Mouse (Mus musculus): ENCODE measurements around the gene Nmd3. TPM values are rescaled to one million over a fixed set of nuclear protein-coding genes. Genes with fewer than 3 reads are reported as not detected.

The Nmd3 gene
- 160 and 167 TPM in 2 replicates for polyA plus RNA-seq (2015; fragmentation: Nextera tagmentation; extraction: Ambion mirVana)

DNA sequence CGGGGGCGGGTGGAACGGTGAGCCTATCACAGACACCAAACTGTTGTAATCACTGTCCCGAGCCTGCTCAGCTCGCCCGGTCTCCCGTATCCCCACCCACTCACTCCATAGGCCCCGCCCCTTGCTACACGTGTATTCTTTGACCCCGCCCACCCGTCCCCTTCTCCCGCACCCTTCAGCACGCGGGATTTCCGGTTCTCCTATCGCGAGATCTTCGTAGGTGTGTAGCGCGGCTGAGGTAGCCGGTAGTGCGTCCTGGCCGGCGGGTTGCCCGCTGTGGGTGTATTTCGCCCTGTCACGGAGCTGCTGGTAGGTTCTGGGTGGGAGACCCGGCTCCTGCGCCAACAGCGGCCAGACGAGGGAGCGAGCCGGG, at the start of gene Nmd3:
Nmd3 (plus strand) TSS at position 172 of the 373 bp plus-strand sequence.
- peak; percentile 96 for DNase-seq (ENCODE audit: low spot score)

DNA sequence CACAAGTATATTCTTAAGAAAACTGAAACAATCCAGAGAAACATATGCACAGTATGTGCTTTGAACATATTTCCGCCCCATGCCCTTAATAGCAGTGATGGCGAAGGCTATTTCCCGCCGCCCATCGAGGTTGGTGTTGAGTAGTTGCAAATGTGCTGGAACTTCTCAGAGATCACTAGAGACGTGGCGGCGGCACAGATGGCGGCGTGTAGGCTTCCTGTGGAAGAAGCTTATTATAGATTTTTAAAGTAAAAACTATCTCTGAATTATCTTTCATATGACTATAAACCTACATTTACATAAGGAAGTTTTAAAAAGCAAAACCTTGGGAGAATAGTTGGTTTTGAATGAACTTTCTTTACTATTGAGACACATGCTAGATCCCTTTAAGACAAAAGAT, 48.4 kb upstream of the Nmd3 start:
- DNase-seq (ENCODE audit: low spot score), result no peak

DNA sequence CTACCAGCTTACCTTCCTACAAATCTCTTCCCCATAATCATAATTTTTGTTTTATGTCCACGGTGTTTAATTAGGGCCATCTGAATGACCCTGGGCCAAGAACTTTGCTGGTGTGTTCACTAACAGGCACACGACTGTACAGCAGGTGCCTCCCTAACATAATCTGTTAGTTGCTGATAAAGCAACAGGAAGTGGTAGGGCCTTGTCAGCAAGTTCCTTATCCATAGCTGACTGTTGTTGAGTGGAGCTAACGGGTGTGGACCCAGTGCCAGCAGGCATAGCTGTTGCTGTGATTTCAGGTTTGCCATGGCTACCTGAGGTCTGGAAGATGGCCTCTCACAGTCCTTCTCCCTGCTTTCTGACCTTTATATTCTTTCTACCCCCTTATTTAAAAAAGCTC, 47.6 kb upstream of the Nmd3 start:
- DNase-seq (ENCODE audit: low spot score), result peak; percentile 21

DNA sequence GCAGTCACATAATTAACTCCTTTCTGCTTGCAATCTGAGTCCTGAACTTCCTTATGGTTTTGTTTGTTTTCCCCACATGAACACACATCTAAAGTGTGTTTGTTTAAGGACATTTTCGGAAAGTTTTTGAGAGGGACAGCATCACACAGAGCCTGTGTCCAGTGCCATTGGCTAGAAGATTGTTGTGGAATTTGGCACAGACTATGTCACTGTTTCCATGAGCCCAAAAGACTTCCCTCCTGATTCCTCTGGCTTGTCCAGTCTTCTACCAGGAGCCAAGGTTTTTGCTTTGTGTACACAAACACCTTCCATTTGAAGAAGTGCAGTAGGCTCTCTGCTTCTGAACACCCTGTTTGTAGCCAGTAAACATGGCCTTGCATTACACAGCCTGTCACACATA, 32.0 kb upstream of the Nmd3 start:
- no peak for DNase-seq (ENCODE audit: low spot score)

DNA sequence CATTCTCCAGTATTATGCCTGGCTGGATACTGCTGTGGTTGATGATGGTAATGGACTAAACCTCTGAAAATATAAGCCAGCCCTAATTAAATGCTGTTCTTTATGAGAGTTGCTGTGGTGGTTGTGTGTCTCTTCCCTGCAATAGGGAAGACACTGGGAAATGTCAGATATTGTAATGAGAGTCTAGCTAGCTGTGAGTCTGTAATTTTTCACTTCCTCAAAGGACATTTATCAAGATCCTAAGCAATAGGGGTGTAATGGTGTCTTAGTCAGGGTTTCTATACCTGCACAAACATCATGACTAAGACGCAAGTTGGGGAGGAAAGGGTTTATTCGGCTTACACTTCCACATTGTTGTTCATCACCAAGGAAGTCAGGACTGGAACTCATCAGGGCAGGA, 30.8 kb upstream of the Nmd3 start:
- DNase-seq (ENCODE audit: low spot score), result no peak

DNA sequence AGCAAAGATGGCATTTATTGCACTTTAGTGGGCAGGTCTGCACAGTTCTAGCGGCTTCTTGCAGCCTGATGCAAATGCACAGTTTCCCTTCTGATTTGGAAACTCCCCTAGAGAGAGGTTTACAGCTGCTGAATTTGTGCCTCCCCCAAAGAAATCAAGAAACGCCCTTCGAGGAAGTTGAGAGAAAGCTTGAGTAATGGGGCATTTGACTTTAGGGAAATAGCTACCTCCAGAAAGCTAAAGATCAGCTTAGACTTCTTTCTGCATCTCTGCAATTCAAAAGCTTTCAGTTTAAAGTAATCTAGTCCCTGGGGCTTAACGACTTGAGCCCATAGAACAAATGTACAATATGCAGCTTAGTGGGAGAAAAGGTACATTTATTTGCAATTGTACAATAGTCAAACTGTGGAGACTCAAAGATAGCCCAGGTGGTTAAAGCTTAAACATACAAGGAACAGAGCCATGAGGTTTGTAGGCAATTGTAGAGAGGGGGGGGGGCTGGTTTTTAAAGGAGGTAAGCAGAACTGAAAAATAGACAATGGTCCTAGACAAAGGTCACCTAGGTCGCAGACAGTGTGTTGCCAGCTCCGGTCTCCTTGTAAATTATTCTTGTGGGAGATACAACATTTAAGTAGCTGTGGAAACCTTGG, 21.8 kb upstream of the Nmd3 start:
- no peak for DNase-seq (ENCODE audit: low spot score)

DNA sequence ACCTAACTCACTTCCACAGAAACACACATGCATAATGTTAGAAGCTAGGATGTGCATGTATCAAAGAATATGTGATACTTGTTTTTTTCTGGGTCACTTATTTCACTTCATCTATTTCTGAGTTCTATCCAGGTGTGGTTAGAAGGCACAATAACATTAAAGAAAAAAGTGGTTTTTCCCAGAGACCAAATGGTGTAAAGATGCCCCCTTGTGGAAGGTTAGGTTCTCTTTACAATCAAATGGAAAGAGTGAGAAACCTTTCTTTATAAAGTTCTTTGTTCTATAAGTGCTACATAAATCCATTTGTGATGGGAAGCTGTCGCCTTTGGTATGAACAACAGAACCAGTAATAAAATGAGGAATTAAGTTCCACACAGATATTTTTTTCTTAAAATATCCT, 19.9 kb upstream of the Nmd3 start:
- peak; percentile 32 for DNase-seq (ENCODE audit: low spot score)

DNA sequence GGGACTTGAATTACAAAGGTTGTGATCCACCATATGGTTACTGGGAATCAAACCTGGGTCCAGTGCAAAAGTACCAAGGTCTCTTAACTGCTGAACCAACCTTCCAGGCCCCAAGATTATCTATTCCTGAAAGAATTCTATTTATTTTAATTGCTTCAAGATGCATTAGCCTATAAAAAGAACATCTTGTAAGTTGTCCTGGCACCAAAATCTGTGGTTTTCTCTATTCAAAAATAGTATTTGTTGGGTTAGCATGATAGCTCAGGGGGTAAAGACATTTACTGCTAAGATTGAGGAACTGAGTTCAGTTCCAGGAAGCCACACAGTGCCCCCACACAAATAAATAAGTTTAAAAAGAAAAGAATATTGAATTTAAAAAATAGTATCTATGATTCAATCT, 19.4 kb upstream of the Nmd3 start:
- DNase-seq (ENCODE audit: low spot score), result no peak

DNA sequence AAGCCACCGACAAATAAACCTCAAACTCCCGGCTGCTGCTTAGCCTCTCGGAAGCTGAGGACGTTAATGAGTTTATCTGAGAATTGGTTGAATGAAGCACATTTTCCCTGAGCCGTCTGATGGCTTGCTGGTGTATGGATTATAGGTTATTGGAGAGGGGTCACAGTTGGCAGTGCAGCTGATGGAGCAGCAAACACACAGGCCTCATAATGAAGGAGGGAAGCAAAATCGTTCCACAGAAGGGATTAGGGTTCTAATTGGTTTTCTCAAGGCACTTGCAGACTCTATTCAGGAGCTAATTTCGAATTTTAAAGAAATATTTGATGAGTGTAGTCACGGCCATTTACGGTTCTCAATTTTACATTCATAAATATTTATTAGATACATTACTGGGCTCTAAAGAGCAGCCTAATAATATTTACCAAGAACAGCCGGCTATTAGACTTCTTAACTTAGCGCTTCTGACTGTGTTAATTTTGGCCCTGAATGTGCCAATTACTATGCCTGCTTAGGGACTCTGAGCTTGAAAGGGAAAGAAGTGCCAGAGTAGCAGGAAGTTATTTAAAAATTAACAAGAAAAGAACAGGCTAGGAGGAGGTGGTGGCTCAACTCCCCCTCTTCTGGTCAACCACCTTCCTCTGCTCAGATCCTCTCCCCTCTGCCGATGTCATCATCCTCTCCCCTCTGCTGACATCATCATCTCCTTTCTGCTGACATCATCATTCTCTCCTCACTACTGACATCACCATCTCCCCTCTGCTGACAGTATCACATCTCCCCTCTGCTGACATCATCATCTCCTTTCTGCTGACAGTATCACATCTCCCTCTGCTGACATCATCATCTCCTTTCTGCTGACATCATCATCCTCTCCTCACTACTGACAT, 12.5 kb upstream of the Nmd3 start:
- DNase-seq (ENCODE audit: low spot score), result no peak

DNA sequence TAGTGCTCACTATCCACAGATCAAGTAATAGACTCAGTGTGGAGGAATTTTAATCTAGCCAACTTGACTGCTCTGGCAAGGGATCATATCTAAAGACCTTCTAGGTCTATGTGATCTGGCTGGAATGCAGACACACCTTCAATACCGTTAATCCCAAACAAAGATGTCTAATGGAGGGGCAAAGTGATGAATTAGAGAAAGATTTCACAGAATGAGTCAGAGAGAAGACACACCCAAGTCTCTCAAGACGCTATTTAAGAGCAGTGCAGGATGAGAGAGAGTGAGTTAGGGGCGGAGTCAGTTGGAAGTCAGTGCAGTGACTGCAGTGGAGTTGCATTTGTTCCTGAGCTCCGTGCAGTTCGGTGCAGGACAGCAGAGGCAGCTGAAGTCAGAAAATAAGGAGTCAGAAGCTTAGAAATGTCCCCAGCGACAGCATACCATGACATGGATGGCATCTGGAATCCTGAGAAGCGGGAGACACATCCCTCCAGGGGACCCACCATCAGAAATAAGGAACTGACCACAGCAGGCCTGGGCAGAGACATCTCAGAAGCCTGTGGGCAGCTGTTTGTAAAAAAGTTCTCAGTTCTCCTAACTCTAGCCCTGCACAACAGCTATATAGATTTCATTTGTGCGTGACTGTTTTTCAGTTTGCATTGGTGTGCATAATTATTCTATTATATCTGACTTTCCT, 9.7 kb upstream of the Nmd3 start:
- no peak for DNase-seq (ENCODE audit: low spot score)

DNA sequence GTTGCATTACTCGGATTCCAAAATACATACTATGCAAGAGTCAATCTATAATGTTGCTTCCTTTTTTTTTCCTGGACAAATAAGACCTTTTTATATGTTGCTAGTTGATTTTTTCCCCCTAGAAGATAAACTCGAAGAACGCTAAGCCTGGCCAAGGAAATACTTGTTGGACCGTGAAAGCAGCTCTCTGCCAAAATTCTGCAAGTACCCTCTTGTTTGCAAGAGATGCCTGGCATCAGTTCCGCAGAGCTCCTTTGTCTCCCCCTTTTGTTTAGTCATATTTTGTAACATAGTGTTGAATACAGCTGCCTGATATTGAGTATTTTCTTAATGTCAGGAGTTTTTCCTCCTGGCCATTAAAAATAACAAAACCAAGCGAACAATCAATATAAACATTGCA, 4.3 kb upstream of the Nmd3 start:
- DNase-seq (ENCODE audit: low spot score), result no peak

DNA sequence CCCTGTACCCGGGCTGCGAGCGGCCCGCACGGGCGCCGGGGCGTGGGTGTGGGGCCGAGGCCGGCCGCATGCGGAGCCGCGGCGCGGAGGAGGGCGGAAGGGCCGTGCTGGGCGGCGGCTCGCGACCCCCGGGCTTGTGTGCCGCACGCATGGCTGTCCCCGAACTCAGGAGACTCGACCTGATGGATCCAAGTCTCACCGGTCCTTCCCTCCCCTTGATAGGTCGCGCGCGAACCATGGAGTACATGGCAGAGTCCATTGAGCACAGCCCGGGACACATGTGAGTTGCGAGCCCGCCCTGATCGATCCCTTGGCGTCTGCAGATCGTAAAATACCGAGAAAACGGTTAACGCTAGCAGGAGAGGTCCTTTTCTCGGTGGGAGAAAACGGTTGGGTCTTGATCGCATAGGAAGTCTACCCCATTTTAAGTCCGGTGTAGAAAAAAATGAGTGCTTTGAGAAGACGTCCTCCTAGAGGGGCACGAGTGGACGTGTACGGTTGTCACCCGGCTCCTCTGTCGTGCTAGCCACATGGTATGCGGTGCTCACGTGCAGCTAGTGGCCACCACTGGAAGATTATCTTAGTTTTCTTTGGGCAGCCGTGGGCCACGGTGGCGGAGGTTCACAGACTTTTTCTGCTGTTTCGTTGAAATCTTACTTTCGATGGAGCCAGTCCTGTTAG, 542 bp downstream of the Nmd3 start:
- DNase-seq (ENCODE audit: low spot score), result no peak

DNA sequence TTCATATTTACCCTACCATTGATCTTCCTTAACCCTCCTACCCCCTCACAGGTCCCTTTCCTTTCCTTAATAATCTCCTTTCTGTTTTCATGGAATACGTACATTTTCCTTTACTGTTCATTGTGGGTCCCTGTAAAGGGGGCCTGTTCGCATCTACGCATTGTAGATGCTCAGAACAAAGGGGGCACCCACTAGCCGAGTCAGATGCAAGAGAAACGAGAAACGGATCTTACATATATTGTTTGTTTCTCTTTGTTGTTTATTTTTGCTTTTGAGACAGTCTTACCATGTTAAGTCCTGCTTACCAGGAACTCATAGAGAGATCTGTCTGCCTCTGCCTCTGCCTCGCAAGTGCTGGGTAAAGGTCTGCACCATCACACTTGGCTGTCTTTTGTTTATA, 1.4 kb downstream of the Nmd3 start:
- no peak for DNase-seq (ENCODE audit: low spot score)

DNA sequence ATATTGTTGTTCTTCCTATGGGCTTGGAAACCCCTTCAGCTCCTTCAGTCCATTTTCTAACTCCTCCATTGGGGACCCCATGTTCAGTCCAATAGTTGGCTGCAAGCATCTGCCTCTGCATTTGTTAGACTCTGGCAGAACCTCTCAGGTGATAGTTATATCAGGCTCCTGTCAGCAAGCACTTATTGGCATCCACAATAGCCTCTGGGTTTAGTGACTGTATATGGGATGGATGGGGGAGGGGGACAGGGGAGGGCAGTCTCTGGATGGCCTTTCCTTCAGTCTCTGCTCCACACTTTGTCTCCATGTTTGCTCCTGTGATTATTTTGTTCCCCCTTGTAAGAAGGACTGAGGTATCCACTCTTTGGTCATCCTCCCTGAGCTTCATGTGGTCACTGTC, 9.1 kb downstream of the Nmd3 start:
- no peak for DNase-seq (ENCODE audit: low spot score)

DNA sequence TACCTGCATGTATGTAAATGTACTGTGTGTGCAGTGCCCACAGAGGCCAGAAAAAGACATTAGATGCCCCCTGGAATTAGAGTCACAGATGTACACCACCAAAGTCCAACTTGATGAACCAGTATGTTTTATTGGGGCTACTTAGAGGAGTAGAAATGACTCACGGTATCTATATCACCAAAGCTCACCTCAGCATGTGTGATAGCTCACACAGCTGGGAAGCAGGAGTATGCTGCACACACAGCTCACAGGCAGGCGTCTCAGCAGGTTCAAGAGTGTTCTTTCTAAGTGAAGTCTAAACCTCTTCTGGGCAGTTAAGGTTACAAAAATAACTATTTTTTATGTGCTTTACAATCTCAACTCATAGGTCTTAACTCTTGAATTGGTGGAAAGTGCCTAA, 12.2 kb downstream of the Nmd3 start:
- DNase-seq (ENCODE audit: low spot score), result no peak

DNA sequence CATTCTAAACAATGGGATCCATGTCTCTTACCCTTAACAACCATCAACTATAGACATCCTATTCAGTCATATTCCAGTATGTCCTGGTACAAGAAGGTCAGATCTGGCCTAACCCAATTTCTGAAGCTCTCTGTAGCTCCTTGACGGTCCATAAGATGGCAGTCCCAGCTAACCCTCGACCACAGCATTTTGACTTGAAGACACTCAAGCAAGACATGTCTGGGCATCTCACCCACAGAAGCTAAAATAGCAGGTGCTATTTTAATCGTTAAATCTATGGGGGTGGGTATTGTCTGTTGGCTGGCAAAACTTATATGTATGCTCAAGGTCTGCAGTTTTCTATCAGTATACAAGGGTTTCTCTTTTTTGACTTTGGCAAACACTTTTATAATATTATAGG, 33.4 kb downstream of the Nmd3 start:
- no peak for DNase-seq (ENCODE audit: low spot score)

DNA sequence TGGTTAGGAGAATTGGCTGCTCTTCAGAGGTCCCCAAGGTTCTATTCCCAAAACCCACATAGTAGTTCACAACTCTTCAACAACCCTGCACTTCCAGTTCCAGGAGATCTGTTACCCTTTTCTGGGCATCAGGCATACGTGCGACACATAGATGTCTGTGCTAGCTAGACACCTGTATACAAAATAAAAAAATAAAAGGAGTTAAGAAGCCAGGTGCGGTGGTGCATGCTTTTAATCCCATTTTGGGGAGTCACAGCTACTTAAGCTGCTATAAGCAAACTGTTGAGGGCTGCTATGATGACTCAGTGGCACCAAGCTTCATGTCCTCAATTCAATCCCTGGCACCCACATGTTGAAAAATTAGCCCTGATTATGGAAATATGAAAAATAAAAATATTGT, 34.2 kb downstream of the Nmd3 start:
- no peak for DNase-seq (ENCODE audit: low spot score)

DNA sequence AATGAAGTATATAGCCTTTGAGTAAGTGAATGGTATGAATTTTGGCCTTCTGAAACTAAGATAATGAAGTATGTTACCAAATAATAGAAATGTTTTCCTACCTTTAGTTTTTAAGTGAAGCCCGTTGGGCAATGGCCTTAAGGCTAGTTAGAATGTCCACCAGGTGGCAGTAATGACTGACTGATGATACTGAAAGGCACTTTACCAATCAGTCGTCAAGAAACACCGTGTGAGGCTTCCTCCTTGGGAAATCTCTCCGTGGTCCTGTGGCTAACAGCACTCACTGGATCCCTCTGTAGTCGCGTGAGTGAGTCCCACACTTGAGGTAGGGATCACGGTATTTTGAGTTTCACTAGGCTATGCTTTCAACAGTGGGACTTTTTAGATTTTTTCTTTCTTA, 34.7 kb downstream of the Nmd3 start:
- DNase-seq (ENCODE audit: low spot score), result peak; percentile 62

DNA sequence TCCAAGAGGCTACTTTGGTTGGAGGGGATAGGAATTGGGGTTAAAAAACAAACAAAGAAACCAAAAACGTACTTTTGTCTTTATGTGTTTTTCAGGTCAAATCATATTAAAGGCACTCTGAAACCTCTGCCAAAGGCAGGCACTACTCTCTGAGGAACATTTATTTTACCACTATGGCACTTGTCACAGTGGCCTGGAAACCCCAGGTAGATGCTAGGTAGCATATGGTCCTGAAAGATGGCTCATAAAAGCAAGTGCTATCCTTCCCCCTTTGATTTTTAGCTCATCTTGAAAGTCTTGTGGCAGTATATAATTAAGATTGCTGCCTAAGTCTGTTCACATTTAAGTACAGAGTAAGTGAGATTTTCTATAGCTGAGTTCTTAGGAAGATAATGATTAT, 35.7 kb downstream of the Nmd3 start:
- DNase-seq (ENCODE audit: low spot score), result no peak

DNA sequence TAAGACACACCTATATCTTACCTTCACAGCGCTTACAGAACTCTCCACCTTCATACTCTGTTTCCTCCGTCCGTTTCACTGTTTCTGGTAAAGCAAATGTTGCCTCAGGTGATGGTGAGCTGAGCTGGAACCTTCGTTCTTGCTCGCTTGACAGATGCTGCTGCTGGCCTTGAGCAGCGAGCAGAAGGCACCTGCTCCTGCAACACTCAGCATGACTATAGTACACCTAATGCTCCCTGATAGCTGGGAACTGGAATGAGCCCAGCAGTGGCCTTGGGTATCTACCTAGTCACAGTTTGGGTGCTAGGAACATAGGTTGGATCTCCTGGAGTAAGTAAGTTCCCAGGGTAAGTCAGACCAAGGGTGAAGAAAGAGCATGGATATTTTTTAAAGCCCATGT, 38.3 kb downstream of the Nmd3 start:
- DNase-seq (ENCODE audit: low spot score), result no peak

DNA sequence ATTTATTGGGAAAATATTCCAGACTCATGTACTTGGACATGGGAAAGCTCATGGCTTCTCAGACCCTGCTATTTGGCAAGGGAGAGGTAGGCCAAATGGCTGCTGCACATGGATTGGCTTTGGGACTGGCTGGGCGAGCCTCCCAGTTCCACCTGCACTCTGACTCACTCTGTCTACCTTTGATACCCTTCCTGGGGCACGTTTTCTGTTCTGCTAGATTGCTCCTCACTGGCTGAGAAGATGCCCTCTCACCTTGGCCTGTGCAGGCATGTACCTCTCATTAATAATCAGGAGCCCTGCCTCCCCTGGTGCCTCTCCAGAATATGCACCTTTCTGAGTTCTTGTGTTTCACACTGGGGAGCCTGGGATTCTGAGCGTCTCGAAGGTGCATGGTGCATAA, 39.4 kb downstream of the Nmd3 start:
- no peak for DNase-seq (ENCODE audit: low spot score)

DNA sequence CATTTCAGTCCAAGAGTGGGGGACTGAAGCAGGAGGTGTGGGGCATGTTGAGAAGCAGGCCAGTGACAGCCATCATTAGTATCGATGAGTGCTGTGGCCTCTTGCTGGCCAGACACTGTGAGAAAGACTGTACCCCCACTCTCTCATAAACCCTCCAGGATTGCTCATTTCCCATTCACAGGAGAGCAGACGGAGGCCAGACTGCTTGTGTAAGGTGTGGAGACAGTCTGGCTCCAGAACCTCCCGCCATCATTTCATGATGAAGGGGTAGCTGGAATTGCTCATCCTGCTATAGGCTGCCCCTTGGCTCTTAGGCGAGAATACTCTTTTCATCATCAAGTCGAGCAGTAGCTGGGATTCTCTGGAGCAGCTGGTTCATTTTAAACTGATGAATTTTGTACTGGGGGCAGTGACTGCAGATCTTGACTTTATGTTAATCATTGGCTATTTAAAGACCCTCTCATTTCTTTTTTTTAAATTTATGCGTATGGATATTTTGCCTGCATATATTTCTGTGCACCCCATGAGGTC, 41.1 kb downstream of the Nmd3 start:
- no peak for DNase-seq (ENCODE audit: low spot score)

Measured in thymus, postnatal 0 days (tissue).